Mouse (Mus musculus) urinary bladder, postnatal 36 days (tissue): Measurements from ENCODE around the gene Ap1g2.

ENCODE experiments used
- DNase-seq, 2 experiments: peaks; one replicate each; pipeline ENCODE4 v3.0.0; 2022; ENCODE audit warnings: low spot score in 2 of 2, mixed read lengths in 1 of 2

Gene Ap1g2

GRCm38 (mm10) chr14:55105836-55106809 is at the start of gene Ap1g2:
Gene Ap1g2, minus strand, starts transcription at chr14:55106593.
- DNase-seq = peak; percentile 83 to 84

GRCm38 (mm10) chr14:55152951-55153481 is 46.6 kb upstream of the Ap1g2 start:
- DNase-seq = no peak

DNA sequence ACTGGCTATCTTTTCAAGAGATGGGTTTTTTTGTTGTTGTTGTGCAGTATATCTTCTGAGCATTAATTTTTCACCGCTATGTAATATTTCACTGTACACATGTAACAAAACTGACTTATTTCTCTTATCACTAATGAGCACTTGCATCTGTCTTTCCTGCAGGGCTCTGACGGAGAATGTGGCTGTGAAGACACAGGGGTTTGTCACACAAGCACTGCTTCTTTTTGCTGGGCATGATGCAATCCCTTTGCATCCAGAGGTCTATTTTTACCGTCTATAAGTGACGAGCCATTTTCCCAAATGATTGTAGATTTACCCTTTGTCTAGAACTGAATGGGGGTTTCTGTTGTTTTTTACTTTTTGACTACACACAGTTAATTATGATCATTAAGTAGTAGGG is 45.8 kb upstream of the Ap1g2 start:
- no peak for DNase-seq

GRCm38 (mm10) chr14:55150985-55151384 is 44.6 kb upstream of the Ap1g2 start:
- DNase-seq = no peak

DNA sequence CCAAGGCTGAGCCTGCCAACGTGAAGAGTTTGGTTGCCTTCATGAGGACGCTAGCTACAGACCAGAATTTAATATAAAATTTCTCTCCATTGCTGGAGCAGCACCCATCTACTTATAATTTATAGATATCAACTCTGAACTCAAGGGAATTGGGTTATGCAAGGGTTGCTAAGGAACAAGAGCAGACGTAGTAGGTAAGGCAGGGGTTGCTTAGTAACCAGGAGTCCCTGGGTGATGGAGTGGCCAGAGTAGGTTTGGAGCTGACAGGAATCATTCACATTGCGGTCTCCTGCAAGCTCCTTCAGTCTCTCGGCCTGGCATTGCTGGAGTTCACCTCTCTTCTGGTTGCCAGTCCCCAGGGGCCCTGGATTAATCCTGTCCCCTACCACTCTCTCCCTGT is 42.6 kb upstream of the Ap1g2 start:
- no peak for DNase-seq

DNA sequence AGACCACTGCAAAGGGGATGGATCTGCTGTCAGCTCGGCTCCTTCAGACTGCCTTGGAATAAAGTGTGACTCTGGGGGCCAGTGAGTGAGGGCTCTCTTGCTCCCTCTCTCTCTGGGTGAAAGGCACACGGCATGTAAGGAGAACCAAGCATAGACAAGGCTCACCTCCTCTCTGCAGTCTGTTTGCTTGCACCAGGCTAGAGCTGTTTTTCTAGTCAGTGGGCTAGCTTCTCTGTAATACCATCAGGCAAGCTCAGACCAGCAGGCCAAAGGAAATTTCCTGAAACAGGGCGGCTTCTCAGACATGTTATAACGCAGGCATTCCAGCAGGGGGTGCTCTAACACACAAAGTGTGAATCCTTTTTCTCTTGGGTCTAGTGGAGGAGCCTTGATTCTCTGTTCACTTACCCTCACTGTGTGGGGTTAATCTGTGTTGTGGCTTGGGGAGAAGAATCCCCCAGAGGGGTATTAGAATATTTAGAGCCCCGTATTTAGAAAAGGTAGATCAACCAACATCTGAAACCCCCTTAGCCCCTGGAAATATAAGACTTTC is 42.0 kb upstream of the Ap1g2 start:
- peak; percentile 13 to 28 for DNase-seq

GRCm38 (mm10) chr14:55146829-55147401 is 40.5 kb upstream of the Ap1g2 start:
- DNase-seq = peak; percentile 5 to 35

DNA sequence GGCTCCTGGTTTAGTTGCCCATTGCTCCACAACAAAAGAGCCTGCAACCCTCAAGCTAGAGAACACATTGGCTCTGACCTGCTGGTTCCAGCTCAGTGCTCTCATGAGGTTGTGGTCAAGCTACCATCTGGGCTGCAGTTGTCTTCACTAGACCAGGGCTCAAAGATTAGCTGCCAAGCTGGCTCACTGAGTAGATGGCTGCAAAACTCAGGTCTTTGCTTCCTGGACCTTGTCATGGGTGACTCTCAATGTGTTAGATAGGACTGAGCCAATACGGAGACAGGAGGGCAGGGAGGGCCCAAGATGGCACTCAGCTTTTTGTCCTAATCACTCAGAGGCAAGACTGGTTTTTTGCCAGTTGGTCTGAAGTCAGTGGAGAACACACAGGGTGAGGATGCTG is 39.9 kb upstream of the Ap1g2 start:
- DNase-seq = no peak

- no peak for DNase-seq
Measured at GRCm38 (mm10) chr14:55139313-55139712, 32.9 kb upstream of the Ap1g2 start.

DNA sequence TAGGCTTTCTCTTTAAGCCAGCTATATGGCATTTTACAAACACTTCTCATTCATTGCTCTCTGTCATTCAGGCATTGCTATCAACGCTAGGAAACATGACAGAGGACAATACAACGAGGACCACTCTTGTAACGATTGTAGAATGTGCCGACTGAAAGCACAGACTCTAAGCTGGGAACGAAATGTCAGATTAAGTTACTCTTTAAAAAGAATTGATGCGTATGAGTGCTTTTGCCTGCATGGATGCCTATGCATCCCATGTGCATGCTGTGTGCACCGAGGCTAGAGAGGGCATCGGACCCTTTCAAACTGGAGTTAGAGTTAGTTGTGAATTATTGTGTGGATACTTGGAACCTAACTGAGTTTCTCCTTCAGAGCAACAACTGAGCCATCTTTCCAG is 29.3 kb upstream of the Ap1g2 start:
- no peak for DNase-seq

GRCm38 (mm10) chr14:55126521-55126920 is 20.1 kb upstream of the Ap1g2 start:
- no peak for DNase-seq

GRCm38 (mm10) chr14:55125711-55126110 is 19.3 kb upstream of the Ap1g2 start:
- no peak for DNase-seq

GRCm38 (mm10) chr14:55122359-55122758 is 16.0 kb upstream of the Ap1g2 start:
- DNase-seq = no peak

DNA sequence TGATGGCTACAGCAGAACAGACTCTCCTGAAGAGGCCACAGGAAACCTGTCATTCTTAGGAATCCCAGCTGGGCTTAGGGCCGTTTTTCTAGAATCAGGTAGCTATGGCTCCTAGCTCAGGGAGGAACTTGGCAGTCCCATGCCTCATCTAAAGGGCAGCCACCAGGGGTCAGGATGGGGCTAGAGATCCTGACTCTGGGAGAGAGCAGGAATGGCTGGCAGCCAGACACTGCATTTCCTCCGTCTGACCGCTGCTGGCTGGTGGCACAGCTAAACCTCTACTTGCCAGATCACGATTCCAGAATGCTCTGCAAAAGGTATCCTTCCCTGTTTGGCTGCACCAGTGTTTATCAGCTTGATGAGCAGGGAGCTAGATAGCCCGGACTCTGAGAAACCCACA is 15.6 kb upstream of the Ap1g2 start:
- peak; percentile 49 to 76 for DNase-seq

DNA sequence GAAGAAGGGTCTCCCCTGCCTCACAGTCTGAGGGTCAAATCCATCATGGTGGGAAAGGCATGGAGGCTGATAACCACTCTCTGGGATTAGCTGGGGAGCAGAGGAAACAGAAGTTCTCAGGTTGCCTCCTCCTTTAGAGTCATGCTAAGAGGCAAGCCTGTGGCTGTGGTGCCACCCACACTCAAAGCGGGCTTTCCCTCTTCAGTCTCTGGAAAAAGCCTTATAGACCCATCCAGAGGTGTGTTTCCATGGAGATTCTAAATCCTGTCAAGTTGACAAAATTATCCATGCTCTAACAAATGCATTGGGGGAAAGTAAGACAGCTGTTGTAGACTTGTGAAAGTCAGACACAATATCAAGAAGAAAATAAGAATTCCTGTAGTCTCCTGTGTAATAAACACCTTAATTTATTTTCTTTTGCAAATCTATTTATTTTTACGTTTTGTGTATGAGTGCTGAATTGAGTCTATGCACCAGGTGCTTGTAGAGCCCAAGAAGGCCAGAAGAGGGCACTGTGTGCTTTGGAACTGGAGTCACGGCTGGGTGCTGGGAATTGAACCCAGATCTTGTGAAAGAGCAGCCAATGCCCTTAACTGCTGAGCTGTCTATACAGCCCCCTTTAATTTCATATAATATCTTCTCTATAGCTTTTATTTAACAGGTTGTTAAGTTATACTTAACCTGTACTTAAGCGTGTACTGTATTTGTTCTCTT is 13.2 kb upstream of the Ap1g2 start:
- no peak for DNase-seq

DNA sequence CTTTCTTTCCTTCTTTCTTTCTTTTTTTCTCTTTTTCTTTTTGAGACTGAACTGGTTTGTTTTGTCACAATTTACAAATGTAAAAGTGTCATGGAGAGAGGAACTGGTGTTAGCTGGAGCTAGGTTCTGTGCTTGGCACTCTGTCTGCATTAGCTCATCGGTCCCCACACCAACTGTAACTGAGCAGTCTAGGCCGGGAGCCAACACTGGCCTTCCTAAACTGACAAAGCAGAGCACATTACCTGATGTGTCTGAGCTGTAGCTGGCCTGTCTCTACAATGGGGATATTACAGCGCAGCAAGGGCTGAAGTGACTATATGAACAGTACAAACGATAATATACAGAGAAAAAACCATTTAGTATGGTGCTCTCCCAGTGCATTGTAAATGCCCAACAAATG is 12.5 kb upstream of the Ap1g2 start:
- no peak for DNase-seq

- DNase-seq = no peak
Measured at GRCm38 (mm10) chr14:55116425-55117200, 10.2 kb upstream of the Ap1g2 start, which contains the start of gene Jph4. Gene Jph4, minus strand, starts transcription at chr14:55116935.

GRCm38 (mm10) chr14:55115846-55116245 is 9.5 kb upstream of the Ap1g2 start:
- DNase-seq = no peak

DNA sequence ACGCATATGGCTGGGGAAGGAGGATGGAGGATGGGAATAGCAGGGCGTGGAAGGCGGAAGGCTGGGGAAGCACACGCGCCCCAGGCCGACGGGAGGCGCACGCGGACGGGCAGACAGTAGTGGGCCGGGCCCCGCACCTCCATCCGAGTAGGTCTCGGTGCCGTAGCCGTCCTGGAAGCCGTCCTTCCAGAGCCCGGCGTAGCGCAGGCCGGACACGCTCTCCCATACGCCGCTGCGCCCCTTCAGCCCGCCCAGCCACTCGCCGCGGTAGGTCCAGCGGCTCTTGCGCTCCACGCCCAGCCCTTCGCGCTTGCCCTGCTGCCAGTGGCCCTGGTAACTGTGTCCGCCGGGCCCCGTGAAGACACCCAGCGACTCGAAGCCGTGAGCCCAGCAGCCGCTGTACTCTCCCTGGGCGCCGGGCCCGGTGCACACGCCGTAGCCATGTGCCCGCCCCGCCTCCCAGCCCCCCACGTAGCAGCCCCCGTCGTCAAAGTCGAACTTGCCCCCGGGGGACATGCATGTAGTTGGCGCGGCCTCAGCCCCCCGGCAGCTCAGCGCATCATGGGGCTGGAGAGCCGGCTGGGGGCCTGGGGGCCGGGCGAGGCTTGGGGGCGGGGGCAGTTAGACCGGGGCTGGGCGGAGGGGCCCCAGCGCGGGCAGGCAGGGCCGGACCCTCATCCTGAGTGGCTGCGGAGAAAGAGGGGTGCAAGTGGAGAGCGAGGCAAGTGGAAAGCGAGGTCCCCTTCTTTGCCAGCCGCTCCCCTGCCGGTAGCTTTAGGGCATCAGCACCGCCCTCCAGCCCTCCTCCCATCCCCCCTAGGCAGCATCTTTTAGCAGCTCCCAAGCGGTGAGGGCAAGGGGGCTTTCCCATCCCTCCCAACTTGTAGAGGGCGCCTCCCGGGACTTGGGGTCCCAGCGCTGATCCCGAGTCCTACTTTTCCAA is 8.6 kb upstream of the Ap1g2 start:
- peak; percentile 23 to 43 for DNase-seq
